Mouse (Mus musculus): ENCODE data around the gene Dop1b. TPM values are rescaled to one million over a fixed set of nuclear protein-coding genes. Genes with fewer than 3 reads are reported as not detected.

Gene Dop1b
- polyA plus RNA-seq, 1 experiment from 2014 or later = 15.6 TPM

- no peaks in the 10 kb centered on the region for H3K4me1 ChIP-seq (replicated peaks; ENCODE audit: control insufficient read depth, insufficient read depth, low read length)
- H3K27ac ChIP-seq (ENCODE audit: low read depth) = no peak overlapping the region
- H3K4me3 ChIP-seq (ENCODE audit: low read depth, low read length) = no peak overlapping the region
- H3K9me3 ChIP-seq (ENCODE audit: control insufficient read depth, low read length) = peaks cover 4% of the 10 kb centered on the region; the same call in 1 of the 2 replicates
- WGBS = 7% methylated on average over 9 of the region's 9 CpGs
- ATAC-seq (replicated peaks; ENCODE audit: low FRiP score, low TSS enrichment, low read depth) (peak; percentile 83), DNase-seq (ENCODE audit: low spot score) (peak; percentile 89)
- H3K27me3 ChIP-seq (replicated peaks; ENCODE audit: control insufficient read depth, insufficient read depth, low read length) = no peaks in the 10 kb centered on the region
- no peaks in the 10 kb centered on the region; the same call in 1 of the 2 replicates for H3K36me3 ChIP-seq (ENCODE audit: control insufficient read depth, insufficient read depth, low read length)
- H3K4me2 ChIP-seq (ENCODE audit: low read length) = no peak overlapping the region
- H3K9ac ChIP-seq (ENCODE audit: low read length) = no peak overlapping the region
Measured at GRCm38 (mm10) chr16:93785805-93786204, 74.1 kb downstream of the Dop1b start.

GRCm38 (mm10) chr16:93788388-93788787 lies 76.7 kb downstream of the Dop1b start:
- Histone ChIP-seq H3K9me3 (ENCODE audit: control insufficient read depth, low read length) (peaks cover 4% of the 10 kb centered on the region; the same call in 1 of the 2 replicates), H3K36me3 (ENCODE audit: control insufficient read depth, insufficient read depth, low read length) (no peaks in the 10 kb centered on the region), H3K27ac (ENCODE audit: low read depth) (no peak overlapping the region), H3K4me1 (replicated peaks; ENCODE audit: control insufficient read depth, insufficient read depth, low read length) (no peaks in the 10 kb centered on the region), H3K9ac (ENCODE audit: low read length) (no peak overlapping the region), H3K4me3 (ENCODE audit: low read depth, low read length) (no peak overlapping the region), H3K27me3 (replicated peaks; ENCODE audit: control insufficient read depth, insufficient read depth, low read length) (no peaks in the 10 kb centered on the region), H3K4me2 (ENCODE audit: low read length) (no peak overlapping the region)
- WGBS = 85% methylated on average over 4 of the region's 4 CpGs
- ATAC-seq (replicated peaks; ENCODE audit: low FRiP score, low TSS enrichment, low read depth) = no peak
- no peak for DNase-seq (ENCODE audit: low spot score)

- DNase-seq (ENCODE audit: low spot score) = no peak
- Histone ChIP-seq H3K36me3 (ENCODE audit: control insufficient read depth, insufficient read depth, low read length) (no peaks in the 10 kb centered on the region), H3K9me3 (ENCODE audit: control insufficient read depth, low read length) (peaks cover 4% of the 10 kb centered on the region; the same call in 1 of the 2 replicates), H3K27ac (ENCODE audit: low read depth) (no peak overlapping the region), H3K4me1 (replicated peaks; ENCODE audit: control insufficient read depth, insufficient read depth, low read length) (no peaks in the 10 kb centered on the region), H3K9ac (ENCODE audit: low read length) (no peak overlapping the region), H3K4me2 (ENCODE audit: low read length) (no peak overlapping the region), H3K4me3 (ENCODE audit: low read depth, low read length) (no peak overlapping the region), H3K27me3 (replicated peaks; ENCODE audit: control insufficient read depth, insufficient read depth, low read length) (no peaks in the 10 kb centered on the region)
- WGBS = 95% methylated on average over 8 of the region's 8 CpGs
- no peak for ATAC-seq (replicated peaks; ENCODE audit: low FRiP score, low TSS enrichment, low read depth)
Measured at GRCm38 (mm10) chr16:93788881-93789280, 77.2 kb downstream of the Dop1b start.

GRCm38 (mm10) chr16:93789971-93790755 lies 78.5 kb downstream of the Dop1b start:
- H3K27ac ChIP-seq (ENCODE audit: low read depth) = no peak overlapping the region
- H3K9me3 ChIP-seq (ENCODE audit: control insufficient read depth, low read length) = no peaks in the 10 kb centered on the region
- H3K27me3 ChIP-seq (replicated peaks; ENCODE audit: control insufficient read depth, insufficient read depth, low read length) = no peaks in the 10 kb centered on the region
- no peaks in the 10 kb centered on the region for H3K4me1 ChIP-seq (replicated peaks; ENCODE audit: control insufficient read depth, insufficient read depth, low read length)
- no peak overlapping the region for H3K4me3 ChIP-seq (ENCODE audit: low read depth, low read length)
- no peak for ATAC-seq (replicated peaks; ENCODE audit: low FRiP score, low TSS enrichment, low read depth)
- no peak overlapping the region for H3K4me2 ChIP-seq (ENCODE audit: low read length)
- no peak for DNase-seq (ENCODE audit: low spot score)
- no peaks in the 10 kb centered on the region for H3K36me3 ChIP-seq (ENCODE audit: control insufficient read depth, insufficient read depth, low read length)
- H3K9ac ChIP-seq (ENCODE audit: low read length) = no peak overlapping the region
- WGBS = 49% methylated on average over 5 of the region's 5 CpGs

- no peak overlapping the region for H3K27ac ChIP-seq (ENCODE audit: low read depth)
- no peaks in the 10 kb centered on the region for H3K27me3 ChIP-seq (replicated peaks; ENCODE audit: control insufficient read depth, insufficient read depth, low read length)
- ATAC-seq (replicated peaks; ENCODE audit: low FRiP score, low TSS enrichment, low read depth) = no peak
- H3K9me3 ChIP-seq (ENCODE audit: control insufficient read depth, low read length) = no peaks in the 10 kb centered on the region
- peaks cover 17% of the 10 kb centered on the region for H3K4me1 ChIP-seq (replicated peaks; ENCODE audit: control insufficient read depth, insufficient read depth, low read length)
- H3K4me2 ChIP-seq (ENCODE audit: low read length) = no peak overlapping the region
- H3K4me3 ChIP-seq (ENCODE audit: low read depth, low read length) = no peak overlapping the region
- H3K36me3 ChIP-seq (ENCODE audit: control insufficient read depth, insufficient read depth, low read length) = no peaks in the 10 kb centered on the region
- no peak overlapping the region for H3K9ac ChIP-seq (ENCODE audit: low read length)
- WGBS = 65% methylated on average over 15 of the region's 15 CpGs
- DNase-seq (ENCODE audit: low spot score) = no peak
Measured at GRCm38 (mm10) chr16:93792981-93793630, 81.4 kb downstream of the Dop1b start.

GRCm38 (mm10) chr16:93794845-93795244 lies 83.1 kb downstream of the Dop1b start:
- no peaks in the 10 kb centered on the region for H3K27me3 ChIP-seq (replicated peaks; ENCODE audit: control insufficient read depth, insufficient read depth, low read length)
- DNase-seq (ENCODE audit: low spot score) = no peak
- no peak overlapping the region for H3K9ac ChIP-seq (ENCODE audit: low read length)
- H3K9me3 ChIP-seq (ENCODE audit: control insufficient read depth, low read length) = no peaks in the 10 kb centered on the region
- no peak for ATAC-seq (replicated peaks; ENCODE audit: low FRiP score, low TSS enrichment, low read depth)
- 87% methylated on average over 5 of the region's 5 CpGs for WGBS
- no peak overlapping the region for H3K4me2 ChIP-seq (ENCODE audit: low read length)
- H3K4me1 ChIP-seq (replicated peaks; ENCODE audit: control insufficient read depth, insufficient read depth, low read length) = peaks cover 20% of the 10 kb centered on the region
- H3K27ac ChIP-seq (ENCODE audit: low read depth) = no peak overlapping the region
- H3K36me3 ChIP-seq (ENCODE audit: control insufficient read depth, insufficient read depth, low read length) = no peaks in the 10 kb centered on the region
- H3K4me3 ChIP-seq (ENCODE audit: low read depth, low read length) = no peak overlapping the region

- ATAC-seq (replicated peaks; ENCODE audit: low FRiP score, low TSS enrichment, low read depth) (no peak), DNase-seq (ENCODE audit: low spot score) (no peak)
- Histone ChIP-seq H3K9me3 (ENCODE audit: control insufficient read depth, low read length) (no peaks in the 10 kb centered on the region), H3K4me3 (ENCODE audit: low read depth, low read length) (no peak overlapping the region), H3K4me2 (ENCODE audit: low read length) (no peak overlapping the region), H3K36me3 (ENCODE audit: control insufficient read depth, insufficient read depth, low read length) (no peaks in the 10 kb centered on the region), H3K27me3 (replicated peaks; ENCODE audit: control insufficient read depth, insufficient read depth, low read length) (no peaks in the 10 kb centered on the region), H3K9ac (ENCODE audit: low read length) (no peak overlapping the region), H3K4me1 (replicated peaks; ENCODE audit: control insufficient read depth, insufficient read depth, low read length) (peaks cover 20% of the 10 kb centered on the region), H3K27ac (ENCODE audit: low read depth) (no peak overlapping the region)
- 93% methylated on average over 5 of the region's 5 CpGs for WGBS
Measured at GRCm38 (mm10) chr16:93795391-93795790, 83.7 kb downstream of the Dop1b start.

GRCm38 (mm10) chr16:93797021-93797840 lies 85.5 kb downstream of the Dop1b start:
- no peaks in the 10 kb centered on the region for H3K36me3 ChIP-seq (ENCODE audit: control insufficient read depth, insufficient read depth, low read length)
- no peak overlapping the region for H3K4me3 ChIP-seq (ENCODE audit: low read depth, low read length)
- ATAC-seq (replicated peaks; ENCODE audit: low FRiP score, low TSS enrichment, low read depth) = peak; percentile 47; the same call in 1 of the 2 replicates
- H3K27me3 ChIP-seq (replicated peaks; ENCODE audit: control insufficient read depth, insufficient read depth, low read length) = no peaks in the 10 kb centered on the region
- H3K9me3 ChIP-seq (ENCODE audit: control insufficient read depth, low read length) = no peaks in the 10 kb centered on the region
- H3K4me1 ChIP-seq (replicated peaks; ENCODE audit: control insufficient read depth, insufficient read depth, low read length) = peaks cover 20% of the 10 kb centered on the region
- DNase-seq (ENCODE audit: low spot score) = no peak
- WGBS = 68% methylated on average over 12 of the region's 12 CpGs
- no peak overlapping the region for H3K9ac ChIP-seq (ENCODE audit: low read length)
- no peak overlapping the region for H3K4me2 ChIP-seq (ENCODE audit: low read length)
- H3K27ac ChIP-seq (ENCODE audit: low read depth) = peak overlapping the region; percentile 36; the same call in 1 of the 2 replicates
